Mouse (Mus musculus) urinary bladder, adult 2 months (tissue): ENCODE measurements at regions not wholly inside any gene's neighbourhood (a gene's known extent, or its start where the extent isn't known, plus 50 kb on each side); places are given as distances from the start of the nearest gene placed in this dataset.

Experiments
- DNase-seq: peaks from one replicate; pipeline ENCODE4 v3.0.0; 2022; ENCODE audit warnings: low spot score

GRCm38 (mm10) chr3:149275478-149276132 lies 285.2 kb upstream of the Adgrl2 start:
- DNase-seq, result no peak

- no peak for DNase-seq
These were observed 284.6 kb upstream of the Adgrl2 start for GRCm38 (mm10) chr3:149274987-149275386.

- no peak for DNase-seq
These were observed 283.8 kb upstream of the Adgrl2 start for GRCm38 (mm10) chr3:149273993-149274692.

- DNase-seq, result no peak
These were observed 280.1 kb upstream of the Adgrl2 start for GRCm38 (mm10) chr3:149270459-149270858.

DNA sequence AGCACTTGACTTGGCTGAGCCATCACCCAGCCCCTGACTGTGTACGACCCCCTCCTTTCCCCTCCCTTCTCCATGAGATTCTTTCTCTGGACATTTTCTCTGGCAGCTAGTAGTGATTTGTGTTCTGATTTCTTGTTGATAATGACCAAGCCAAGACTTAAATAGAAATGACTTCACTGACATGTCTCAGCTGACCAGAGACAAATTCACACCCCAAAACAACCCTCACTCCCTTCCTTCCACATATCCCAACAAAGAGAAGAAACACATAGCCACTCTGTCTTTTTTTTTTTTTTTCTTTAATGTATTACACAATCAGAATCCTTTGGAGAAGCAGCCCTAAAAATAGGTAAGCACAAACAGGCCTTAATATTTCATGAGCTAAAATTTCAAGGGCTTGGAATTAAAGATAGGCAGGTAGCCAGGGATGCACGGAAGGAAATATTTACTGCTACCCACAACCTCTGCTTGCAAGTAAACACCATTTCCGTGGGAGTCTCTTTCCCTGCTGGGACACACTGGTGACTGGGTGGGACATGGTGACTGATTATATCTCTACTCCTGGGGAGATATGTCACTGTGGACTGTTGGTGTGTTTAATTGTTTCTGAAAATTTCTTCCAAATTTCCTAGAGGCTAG lies 272.1 kb upstream of the Adgrl2 start:
- DNase-seq, result no peak

GRCm38 (mm10) chr3:149261764-149262163 lies 271.4 kb upstream of the Adgrl2 start:
- no peak for DNase-seq

- DNase-seq, result no peak
These were observed 268.5 kb upstream of the Adgrl2 start for GRCm38 (mm10) chr3:149258826-149259225.

DNA sequence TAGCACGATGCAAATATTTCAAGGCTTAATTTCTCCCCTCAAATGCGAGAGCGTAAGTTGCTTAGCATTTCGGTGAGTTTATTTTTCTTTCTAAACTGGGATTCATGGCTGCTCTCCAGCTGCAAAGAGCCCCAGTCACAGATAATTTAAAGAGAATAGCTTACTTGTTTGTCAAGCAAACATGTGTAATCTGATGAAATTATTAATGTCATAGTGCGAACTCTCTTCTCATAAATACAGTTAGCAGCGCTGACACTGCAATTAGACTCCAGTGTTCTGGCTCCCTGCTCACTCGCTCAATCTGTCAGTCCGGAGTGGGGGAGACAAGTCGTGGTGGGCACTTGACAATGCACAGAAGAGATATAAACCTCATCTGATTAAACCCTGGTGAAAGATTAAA lies 266.5 kb upstream of the Adgrl2 start:
- no peak for DNase-seq

- DNase-seq, result no peak
These were observed 262.7 kb upstream of the Adgrl2 start for GRCm38 (mm10) chr3:149253080-149253479.

GRCm38 (mm10) chr3:149252144-149252543 lies 261.8 kb upstream of the Adgrl2 start:
- DNase-seq, result no peak

GRCm38 (mm10) chr3:149247626-149247987 lies 257.3 kb upstream of the Adgrl2 start:
- DNase-seq, result no peak

GRCm38 (mm10) chr3:149246935-149247625 lies 256.7 kb upstream of the Adgrl2 start:
- DNase-seq, result no peak

DNA sequence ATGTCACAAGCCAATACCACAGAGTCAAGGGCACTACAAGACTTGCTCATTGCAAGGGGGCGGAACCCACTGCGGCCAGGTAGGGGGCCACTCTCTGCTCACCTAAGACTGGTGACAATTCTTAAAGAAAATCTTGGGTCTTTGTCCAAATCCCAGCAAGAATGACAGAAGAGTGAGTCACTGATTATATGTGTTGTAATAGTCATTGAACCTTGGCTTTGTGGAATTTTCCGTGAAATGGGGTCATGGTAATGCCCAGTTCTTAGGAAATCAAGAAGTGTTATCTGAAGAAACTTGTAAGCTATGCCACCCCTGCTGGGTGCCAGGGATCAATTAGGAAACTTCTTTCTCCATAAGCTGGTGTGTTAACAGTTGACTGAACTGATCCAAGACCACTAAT lies 249.3 kb upstream of the Adgrl2 start:
- no peak for DNase-seq

DNA sequence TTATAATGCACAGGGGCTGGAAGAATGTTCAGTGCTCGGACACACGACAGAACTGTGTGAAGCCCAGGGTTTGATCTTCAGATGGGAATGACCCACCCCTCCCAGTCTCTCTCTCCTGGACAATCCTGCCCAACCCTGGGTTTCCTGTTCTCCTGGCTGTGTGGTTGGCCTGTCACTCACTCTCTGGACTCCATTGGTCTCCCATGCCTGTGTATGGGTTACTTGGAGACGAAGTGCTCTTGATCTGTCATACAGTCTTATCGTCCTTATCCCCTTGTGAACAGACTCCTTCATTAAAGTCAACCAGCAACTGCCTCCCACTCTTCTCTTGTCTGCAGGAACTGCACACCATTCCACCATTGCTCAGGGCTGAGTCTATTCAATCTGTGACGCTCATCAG lies 247.7 kb upstream of the Adgrl2 start:
- no peak for DNase-seq

- DNase-seq, result no peak
These were observed 244.8 kb upstream of the Adgrl2 start for GRCm38 (mm10) chr3:149235183-149235582.

DNA sequence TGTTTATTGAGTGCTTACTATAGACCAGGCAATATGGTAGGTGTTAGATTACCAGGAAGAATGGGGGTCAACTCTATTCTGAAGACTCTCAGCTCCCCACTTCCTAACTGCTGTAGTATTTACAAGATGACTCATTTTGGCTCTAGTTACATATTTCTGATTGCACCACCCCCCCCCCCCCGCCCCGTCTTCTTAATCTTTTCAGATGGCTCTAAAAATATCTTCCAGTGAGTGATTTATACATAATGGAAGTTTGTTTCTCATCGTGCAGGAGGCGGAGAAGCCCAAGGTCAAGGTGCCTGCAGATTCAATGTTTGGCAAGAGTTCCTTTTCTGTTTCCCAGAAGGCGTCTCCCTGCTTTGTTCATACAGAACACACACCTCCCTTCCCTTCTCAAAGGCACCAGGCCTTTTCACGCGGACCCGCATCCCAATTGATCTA lies 243.4 kb upstream of the Adgrl2 start:
- DNase-seq, result no peak

- DNase-seq, result no peak
These were observed 242.9 kb upstream of the Adgrl2 start for GRCm38 (mm10) chr3:149233191-149233641.

- DNase-seq, result no peak
These were observed 241.0 kb upstream of the Adgrl2 start for GRCm38 (mm10) chr3:149231346-149231745.

DNA sequence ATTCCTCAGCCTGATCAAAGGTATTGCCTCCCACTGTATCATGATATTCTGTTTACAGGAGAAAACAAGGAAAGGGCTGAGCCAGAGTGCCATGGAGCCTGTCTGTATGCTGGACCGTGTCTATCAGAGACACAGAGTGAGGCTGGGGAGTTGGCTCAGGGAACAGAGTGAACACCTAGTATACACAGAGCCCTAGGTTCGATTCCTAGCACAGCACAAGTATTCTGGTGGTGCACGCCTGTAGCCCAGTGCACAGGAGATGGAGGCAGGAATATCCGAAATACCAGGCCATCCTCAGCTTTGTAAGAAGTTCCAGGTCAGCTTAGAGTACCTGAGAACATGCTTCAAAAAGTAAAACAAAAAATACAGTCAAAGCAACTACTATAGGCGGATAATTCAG lies 237.2 kb upstream of the Adgrl2 start:
- DNase-seq, result no peak

GRCm38 (mm10) chr3:149226723-149227122 lies 236.4 kb upstream of the Adgrl2 start:
- no peak for DNase-seq

GRCm38 (mm10) chr3:149225684-149226083 lies 235.3 kb upstream of the Adgrl2 start:
- no peak for DNase-seq

GRCm38 (mm10) chr3:149224271-149224670 lies 233.9 kb upstream of the Adgrl2 start:
- DNase-seq, result no peak
